Mouse (Mus musculus) spleen, adult 18-20 months (tissue): ENCODE data around the gene Pts.

Experiments used
- DNase-seq, 2 experiments: peaks; one replicate each; pipeline ENCODE4 v3.0.0; 2022; ENCODE audit warnings: mixed read lengths in 2 of 2

Gene Pts

GRCm38 (mm10) chr9:50485521-50485920, 43.0 kb downstream of the Pts start:
- no peak for DNase-seq

- no peak for DNase-seq
Measured at GRCm38 (mm10) chr9:50482743-50483142, 45.8 kb downstream of the Pts start.

- no peak for DNase-seq
Measured at GRCm38 (mm10) chr9:50479476-50479875, 49.0 kb downstream of the Pts start.

GRCm38 (mm10) chr9:50478826-50479225, 49.7 kb downstream of the Pts start:
- DNase-seq, result no peak

- DNase-seq, result no peak
Measured at GRCm38 (mm10) chr9:50477270-50477669, 51.3 kb downstream of the Pts start.

- no peak for DNase-seq
Measured at GRCm38 (mm10) chr9:50476651-50477050, 51.9 kb downstream of the Pts start.

GRCm38 (mm10) chr9:50475745-50476144, 52.8 kb downstream of the Pts start:
- no peak for DNase-seq

GRCm38 (mm10) chr9:50475318-50475717, 53.2 kb downstream of the Pts start:
- no peak for DNase-seq
